Mouse (Mus musculus) embryonic facial prominence, embryonic 13.5 days (tissue): Measurements from ENCODE around the gene Zfp606. TPM values are rescaled to one million over a fixed set of nuclear protein-coding genes. Genes with fewer than 3 reads are reported as not detected.

Experiments used
- ATAC-seq: fragments of 200-750 bp; cut with Nextera tagmentation; 2 replicates; pipeline ENCODE4 v1.8.0; 2017; ENCODE audit warnings: low read depth; ENCODE audit not compliant: insufficient number of reproducible peaks, insufficient read depth, low FRiP score, low TSS enrichment
- H3K27ac ChIP-seq: fragments of 300-500 bp; sonication (generic); 2 replicates; pipeline ENCODE4 v1.5.1; 2015; ENCODE audit warnings: moderate library complexity, mild to moderate bottlenecking, inconsistent platforms
- H3K27me3 ChIP-seq: fragments of 300-500 bp; sonication (generic); 2 replicates; pipeline ENCODE4 v1.6.1; 2015; ENCODE audit warnings: mild to moderate bottlenecking, inconsistent platforms
- H3K36me3 ChIP-seq: fragments of 300-500 bp; sonication (generic); 2 replicates; pipeline ENCODE4 v1.6.1; 2015; ENCODE audit warnings: mild to moderate bottlenecking, inconsistent platforms
- H3K4me1 ChIP-seq: fragments of 300-500 bp; sonication (generic); 2 replicates; pipeline ENCODE4 v1.6.1; 2015; ENCODE audit warnings: inconsistent platforms
- H3K4me2 ChIP-seq: fragments of 300-500 bp; sonication (generic); 2 replicates; pipeline ENCODE4 v1.6.1; 2015; ENCODE audit warnings: moderate library complexity, mild to moderate bottlenecking, inconsistent platforms
- H3K4me3 ChIP-seq: fragments of 300-500 bp; sonication (generic); 2 replicates; pipeline ENCODE4 v1.5.1; 2015; ENCODE audit warnings: mild to moderate bottlenecking, inconsistent platforms
- H3K9ac ChIP-seq: fragments of 300-500 bp; sonication (generic); 2 replicates; pipeline ENCODE4 v1.6.1; 2015; ENCODE audit warnings: mild to moderate bottlenecking, inconsistent platforms
- H3K9me3 ChIP-seq: fragments of 300-500 bp; sonication (generic); 2 replicates; pipeline ENCODE4 v1.6.1; 2016; ENCODE audit warnings: inconsistent platforms
- WGBS: fragments of 180-500 bp; shearing (Covaris S2); methylation state at CpG from one replicate; pipeline ENCODE4 v1.1.7; 2015; ENCODE audit warnings: mixed read lengths; 5-methylcytosine and 5-hydroxymethylcytosine counted together
- polyA plus RNA-seq: library from polyadenylated mRNA; unstranded; fragments of >200 nt; fragmentation: Nextera tagmentation; extraction: Ambion mirVana; gene quantifications from 2 replicates; pipeline ENCODE4 v1.2.1, GENCODE M21; 2015

The Zfp606 gene
- 27.3 and 29.1 TPM in 2 replicates for polyA plus RNA-seq

DNA sequence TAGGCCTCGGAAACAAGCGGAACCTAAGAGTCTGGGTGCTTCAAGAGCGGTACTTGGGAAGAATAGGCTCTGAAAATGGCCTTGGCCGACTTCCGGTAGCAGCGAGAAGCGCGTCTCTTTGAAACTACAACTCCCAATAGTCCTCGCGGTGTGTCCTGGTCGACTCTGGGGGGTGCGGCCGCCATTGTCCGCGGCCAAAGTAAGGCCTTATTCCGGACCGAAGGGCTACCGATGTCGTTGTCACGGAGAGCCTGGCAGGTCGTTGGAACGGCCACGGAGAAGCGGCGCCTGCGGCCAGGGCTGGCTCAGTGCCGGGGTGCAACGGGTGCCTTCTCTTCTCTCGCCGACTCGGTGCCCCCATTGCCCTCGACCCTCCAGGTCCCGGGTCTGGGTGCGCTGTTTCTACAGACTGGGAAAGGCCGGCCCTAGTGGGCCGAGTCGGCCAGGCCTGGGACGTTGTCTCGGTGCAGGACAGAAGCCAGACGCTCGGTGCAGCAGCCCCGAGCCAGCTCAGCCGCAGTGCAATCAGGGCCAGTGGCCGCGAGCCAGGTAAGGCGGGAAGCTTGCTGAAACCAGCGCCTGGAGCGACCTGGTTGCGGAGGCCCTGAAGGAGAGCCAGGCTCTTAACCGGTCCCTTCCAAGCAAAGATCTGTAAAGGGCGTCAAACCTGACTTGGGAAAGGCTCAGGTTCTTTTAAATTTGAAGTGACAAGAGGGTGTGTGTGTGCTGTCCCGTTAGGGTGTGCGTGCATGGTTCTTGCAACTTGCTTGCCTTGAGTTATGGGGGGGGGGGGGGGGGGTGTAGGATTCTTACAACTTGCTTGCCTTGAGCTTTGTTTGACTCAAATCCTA, at the start of gene Zfp606:
Gene Zfp606 (plus strand): TSS at position 136 of the 851 bp plus-strand sequence.
- Histone ChIP-seq H3K9ac (peak within 1 kb of the TSS; percentile 97), H3K27ac (peak within 1 kb of the TSS; percentile 89), H3K4me2 (peak within 1 kb of the TSS; percentile 67), H3K27me3 (no peaks in the 10 kb centered on the region), H3K4me1 (0 out of 2 replicates have a peak, but pooled peaks cover 2% of the 10 kb centered on the region), H3K4me3 (peak within 1 kb of the TSS; percentile 93), H3K36me3 (peaks cover 33% of the 10 kb centered on the region), H3K9me3 (peaks cover 11% of the 10 kb centered on the region; the same call in 1 of the 2 replicates)
- ATAC-seq: peak; percentile 95
- WGBS: under 1% methylated on average over 53 of the region's 53 CpGs

DNA sequence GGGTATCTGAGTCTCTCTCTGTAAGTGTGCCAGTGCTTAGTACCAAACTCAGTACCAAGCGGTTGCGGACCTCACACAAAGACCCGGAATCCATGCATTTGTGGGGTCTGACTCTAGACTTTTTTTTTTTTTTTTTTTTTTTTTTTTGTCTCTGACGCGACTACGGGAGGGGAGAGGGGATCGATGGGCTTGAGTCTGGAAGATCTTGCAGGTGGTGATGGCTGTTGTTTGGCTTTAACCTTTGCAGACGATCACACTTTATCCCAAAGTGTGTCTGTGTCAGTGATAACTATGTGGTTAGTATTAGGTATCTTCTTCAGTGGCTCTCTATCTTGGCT, 885 bp downstream of the Zfp606 start:
- H3K27me3 ChIP-seq: no peaks in the 10 kb centered on the region
- H3K36me3 ChIP-seq: peaks cover 39% of the 10 kb centered on the region
- peak overlapping the region; percentile 93 for H3K4me3 ChIP-seq
- 0 out of 2 replicates have a peak, but pooled peaks cover 2% of the 10 kb centered on the region for H3K4me1 ChIP-seq
- peaks cover 12% of the 10 kb centered on the region; the same call in 1 of the 2 replicates for H3K9me3 ChIP-seq
- H3K27ac ChIP-seq: peak overlapping the region; percentile 89; the same call in 1 of the 2 replicates
- peak overlapping the region; percentile 97 for H3K9ac ChIP-seq
- peak overlapping the region; percentile 67 for H3K4me2 ChIP-seq
- under 1% methylated on average over 8 of the region's 8 CpGs for WGBS
- ATAC-seq: no peak

DNA sequence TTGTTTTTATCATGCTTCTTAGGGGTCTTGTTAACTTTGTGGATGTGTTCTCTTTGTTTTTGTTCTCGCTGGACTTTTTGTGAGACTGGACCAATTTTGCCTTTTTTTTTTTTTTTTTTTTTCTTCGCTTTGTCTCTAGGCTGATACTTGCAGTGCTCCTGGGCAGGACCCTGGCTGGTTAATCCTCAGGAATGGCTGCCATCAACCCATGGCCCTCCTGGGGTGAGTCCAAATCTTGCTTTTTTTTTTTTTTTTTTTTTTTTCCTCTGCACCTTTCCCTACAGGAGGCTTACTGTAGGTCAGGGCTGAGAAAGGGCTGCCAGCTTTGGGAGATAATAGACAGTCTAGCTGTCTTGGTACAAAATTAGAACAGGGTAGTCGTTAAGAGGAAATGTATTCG, 1.4 kb downstream of the Zfp606 start:
- WGBS: 73% methylated on average over 4 of the region's 4 CpGs
- Histone ChIP-seq H3K9me3 (peaks cover 17% of the 10 kb centered on the region; the same call in 1 of the 2 replicates), H3K27ac (no peak overlapping the region), H3K4me2 (peak overlapping the region; percentile 67), H3K4me3 (peak overlapping the region; percentile 93), H3K4me1 (0 out of 2 replicates have a peak, but pooled peaks cover 2% of the 10 kb centered on the region), H3K27me3 (no peaks in the 10 kb centered on the region), H3K9ac (peak overlapping the region; percentile 97; the same call in 1 of the 2 replicates), H3K36me3 (peaks cover 44% of the 10 kb centered on the region)
- no peak for ATAC-seq

DNA sequence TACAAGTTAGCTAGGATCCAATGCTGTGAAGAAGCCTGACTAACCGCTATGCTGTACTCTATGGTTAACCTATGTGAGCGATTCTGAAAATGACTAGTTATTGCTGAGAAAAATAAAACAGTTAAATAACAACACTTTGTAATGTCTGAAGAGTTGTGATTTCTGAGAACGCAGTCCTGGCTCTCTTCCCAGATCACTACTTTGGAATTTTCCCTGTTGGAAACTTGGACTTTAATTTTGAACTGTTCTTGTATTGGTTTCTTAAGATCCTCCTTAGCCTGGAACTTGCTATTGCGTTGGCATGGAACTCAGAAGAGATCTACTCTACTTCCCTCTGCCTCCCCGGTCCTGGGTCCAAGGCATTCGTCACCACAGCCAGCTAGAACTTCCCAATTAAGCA, 5.7 kb downstream of the Zfp606 start:
- H3K36me3 ChIP-seq: peaks cover 87% of the 10 kb centered on the region
- H3K4me2 ChIP-seq: no peak overlapping the region
- 0 out of 2 replicates have a peak, but pooled peaks cover 2% of the 10 kb centered on the region for H3K4me1 ChIP-seq
- no peaks in the 10 kb centered on the region for H3K27me3 ChIP-seq
- H3K27ac ChIP-seq: no peak overlapping the region
- no peak for ATAC-seq
- H3K9ac ChIP-seq: no peak overlapping the region
- peaks cover 55% of the 10 kb centered on the region for H3K9me3 ChIP-seq
- 97% methylated on average over 6 of the region's 6 CpGs for WGBS
- H3K4me3 ChIP-seq: no peak overlapping the region

DNA sequence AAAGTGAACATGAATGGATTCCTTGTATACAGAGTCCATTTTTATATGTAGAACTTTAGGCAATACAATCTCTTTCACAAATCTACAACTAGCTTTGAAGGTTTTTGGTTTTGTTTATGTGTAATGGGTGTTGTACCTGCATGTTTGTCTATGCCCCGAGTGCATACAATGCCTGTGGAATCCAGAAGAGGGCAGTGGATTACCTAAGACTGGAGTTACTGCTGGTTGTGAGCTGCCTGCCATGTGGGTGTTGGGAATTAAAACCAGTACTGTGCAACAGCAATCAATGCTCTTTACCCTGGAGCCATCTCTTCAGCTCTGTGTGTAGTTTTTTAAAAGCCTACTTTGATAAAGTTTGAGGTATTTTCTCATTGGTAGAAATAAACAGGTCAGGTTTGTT, 7.9 kb downstream of the Zfp606 start:
- WGBS: 90% methylated on average over 1 of the region's 1 CpGs
- H3K4me3 ChIP-seq: no peak overlapping the region
- peaks cover 99% of the 10 kb centered on the region for H3K36me3 ChIP-seq
- H3K9me3 ChIP-seq: peaks cover 67% of the 10 kb centered on the region
- no peak overlapping the region for H3K27ac ChIP-seq
- no peak overlapping the region for H3K9ac ChIP-seq
- no peaks in the 10 kb centered on the region for H3K4me1 ChIP-seq
- ATAC-seq: no peak
- H3K4me2 ChIP-seq: no peak overlapping the region
- H3K27me3 ChIP-seq: no peaks in the 10 kb centered on the region

DNA sequence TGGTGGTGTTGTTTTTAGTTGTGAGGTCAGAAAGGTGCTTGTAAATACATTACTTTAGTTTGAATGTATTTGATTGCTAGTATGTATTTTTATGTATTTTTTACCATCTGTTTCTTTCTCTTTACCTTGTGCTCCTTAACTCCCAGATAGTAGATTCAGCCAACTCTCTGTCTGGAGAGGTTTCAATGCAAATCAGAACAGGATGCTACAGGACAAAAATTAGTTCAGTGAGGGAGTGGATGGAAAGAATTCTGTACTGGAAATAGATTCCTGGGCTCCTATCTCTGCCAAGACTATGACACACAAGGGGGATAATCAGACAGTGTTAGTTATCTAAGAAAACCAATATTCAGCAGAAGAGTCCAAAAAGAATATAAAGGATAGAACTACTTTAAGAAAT, 8.6 kb downstream of the Zfp606 start:
- no peaks in the 10 kb centered on the region for H3K27me3 ChIP-seq
- H3K4me3 ChIP-seq: no peak overlapping the region
- H3K27ac ChIP-seq: no peak overlapping the region
- H3K9me3 ChIP-seq: peaks cover 73% of the 10 kb centered on the region
- no peaks in the 10 kb centered on the region for H3K4me1 ChIP-seq
- no peak overlapping the region for H3K4me2 ChIP-seq
- no peak overlapping the region for H3K9ac ChIP-seq
- H3K36me3 ChIP-seq: peaks cover 99% of the 10 kb centered on the region
- ATAC-seq: no peak

DNA sequence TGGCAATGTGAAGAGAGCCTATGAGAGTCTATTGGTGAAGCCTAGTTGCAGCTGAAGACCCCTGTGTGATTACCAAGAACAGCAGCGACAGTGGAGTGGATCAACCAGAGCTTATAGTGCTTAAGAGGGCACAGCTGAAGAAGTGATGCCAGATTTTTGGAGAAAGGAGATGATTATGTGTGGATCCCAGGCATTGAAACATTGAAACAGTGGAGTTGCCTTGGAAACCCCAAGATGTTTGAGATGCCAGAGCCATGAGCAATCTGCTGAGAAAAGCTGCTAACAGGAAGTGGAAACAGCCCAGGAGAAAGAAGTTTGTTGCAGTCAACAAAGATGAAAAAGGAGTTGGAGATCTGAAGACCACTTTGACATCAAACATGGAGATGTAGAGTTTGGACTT, 32.8 kb downstream of the Zfp606 start:
- WGBS: 69% methylated on average over 1 of the region's 1 CpGs
- H3K9ac ChIP-seq: no peak overlapping the region
- no peak overlapping the region for H3K4me3 ChIP-seq
- ATAC-seq: no peak
- no peaks in the 10 kb centered on the region for H3K27me3 ChIP-seq
- H3K4me2 ChIP-seq: no peak overlapping the region
- H3K36me3 ChIP-seq: no peaks in the 10 kb centered on the region
- H3K27ac ChIP-seq: no peak overlapping the region
- peaks cover 17% of the 10 kb centered on the region; the same call in 1 of the 2 replicates for H3K9me3 ChIP-seq
- no peaks in the 10 kb centered on the region for H3K4me1 ChIP-seq

DNA sequence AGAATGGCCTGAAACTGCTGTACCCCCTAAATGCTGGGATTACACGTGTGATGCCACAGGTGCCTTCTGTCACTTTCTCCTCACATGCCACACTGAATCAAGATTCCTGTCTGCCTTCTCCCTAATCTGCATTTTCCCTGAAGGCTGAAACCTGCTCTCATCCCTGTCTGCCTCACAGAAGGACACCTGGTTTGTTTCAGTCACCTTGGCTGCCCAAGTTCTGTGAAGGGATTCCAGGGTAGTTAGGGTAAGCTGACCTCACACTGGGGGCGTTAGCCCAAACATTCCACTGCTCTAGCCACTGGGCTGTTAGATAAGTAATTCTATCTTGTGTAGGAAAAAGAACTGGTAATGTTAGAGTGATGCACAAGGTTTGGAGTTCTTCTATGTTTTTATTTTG, 34.1 kb downstream of the Zfp606 start, which contains the start of gene 2900092C05Rik:
Gene 2900092C05Rik (plus strand): TSS at position 301 of the 400 bp plus-strand sequence.
- Histone ChIP-seq H3K36me3 (no peaks in the 10 kb centered on the region), H3K4me3 (no peak within 1 kb of the TSS), H3K27ac (no peak within 1 kb of the TSS), H3K4me1 (no peaks in the 10 kb centered on the region), H3K4me2 (no peak within 1 kb of the TSS), H3K27me3 (no peaks in the 10 kb centered on the region), H3K9me3 (peaks cover 13% of the 10 kb centered on the region; the same call in 1 of the 2 replicates), H3K9ac (no peak within 1 kb of the TSS)
- whole genome bisulfite sequencing: 56% methylated on average over 2 of the region's 2 CpGs
- ATAC-seq: no peak

Other genes with a start within 250 kb of the Zfp606 start
- not detected in 2 replicates for gene Vmn1r81, start 210.0 kb upstream of the Zfp606 start, polyA plus RNA-seq
- not detected in 2 replicates for gene Vmn1r82, start 177.9 kb upstream of the Zfp606 start, polyA plus RNA-seq
- gene Vmn1r83, start 148.8 kb upstream of the Zfp606 start, polyA plus RNA-seq: not detected in 2 replicates
- gene Vmn1r84, start 109.0 kb upstream of the Zfp606 start, polyA plus RNA-seq: not detected in 2 replicates
- gene Zfp551, start 55.5 kb upstream of the Zfp606 start, polyA plus RNA-seq: 5.5 and 5.8 TPM in 2 replicates
- not detected in 2 replicates for gene 2900092C05Rik, start 34.2 kb downstream of the Zfp606 start, polyA plus RNA-seq
- gene Vmn2r53, start 130.5 kb downstream of the Zfp606 start, polyA plus RNA-seq: 0.01 TPM in 1 of 2 replicates, not detected in the other
- gene Vmn2r54, start 162.0 kb downstream of the Zfp606 start, polyA plus RNA-seq: not detected in 2 replicates
- gene Vmn2r55, start 206.7 kb downstream of the Zfp606 start, polyA plus RNA-seq: not detected in 2 replicates